Mouse (Mus musculus) liver, embryonic 14.5 days (tissue): ENCODE measurements at regions not wholly inside any gene's neighbourhood (a gene's known extent, or its start where the extent isn't known, plus 50 kb on each side); places are given as distances from the start of the nearest gene placed in this dataset.

ENCODE experiments used
- ATAC-seq: fragments of 200-750 bp; cut with Nextera tagmentation; 2 replicates; pipeline ENCODE4 v1.8.0; 2017; ENCODE audit warnings: moderate number of reproducible peaks, mild to moderate bottlenecking, moderate library complexity; ENCODE audit not compliant: insufficient read depth
- DNase-seq, 3 experiments: peaks; one replicate each; pipeline ENCODE4 v3.0.0-alpha.2; 2012 to 2013; ENCODE audit warnings: low read depth in 3 of 3, low spot score in 3 of 3
- H3K27ac ChIP-seq: fragments of 300-500 bp; sonication (generic); 2 replicates; pipeline ENCODE4 v1.5.1; 2014; ENCODE audit warnings: moderate library complexity, mild to moderate bottlenecking, control low read depth, inconsistent platforms
- H3K27me3 ChIP-seq: fragments of 300-500 bp; sonication (generic); 2 replicates; pipeline ENCODE4 v1.6.1; 2014; ENCODE audit warnings: mild to moderate bottlenecking, low read length, moderate library complexity; ENCODE audit not compliant: control insufficient read depth, insufficient read depth
- H3K36me3 ChIP-seq: fragments of 300-500 bp; sonication (generic); replicated peaks from 2 replicates; pipeline ENCODE4 v1.6.1; 2014; ENCODE audit warnings: low read depth; ENCODE audit not compliant: control insufficient read depth, insufficient read depth
- H3K4me1 ChIP-seq, 2 experiments: fragments of 200-500 bp in 1 of 2; fragments of 300-500 bp in 1 of 2; sonication (generic) in 1 of 2; replicated peaks; 2 replicates each; pipeline ENCODE4 v1.6.1; 2012 to 2014; ENCODE audit warnings: antibody characterized with exemption in 1 of 2, inconsistent platforms in 1 of 2, low read length in 1 of 2; ENCODE audit not compliant: control insufficient read depth in 2 of 2, insufficient read depth in 2 of 2
- H3K4me2 ChIP-seq: fragments of 300-500 bp; sonication (generic); 2 replicates; pipeline ENCODE4 v1.6.1; 2014; ENCODE audit warnings: low read depth, mild to moderate bottlenecking, control low read depth, moderate library complexity
- H3K4me3 ChIP-seq, 2 experiments: fragments of 200-500 bp in 1 of 2; fragments of 300-500 bp in 1 of 2; sonication (generic) in 1 of 2; 2 replicates each; pipeline ENCODE4 v1.5.1; 2012 to 2014; ENCODE audit warnings: low read depth in 2 of 2, low read length in 2 of 2, mild to moderate bottlenecking in 2 of 2, control low read depth in 1 of 2, inconsistent platforms in 1 of 2, moderate library complexity in 1 of 2; ENCODE audit not compliant: insufficient read depth in 1 of 2
- H3K9ac ChIP-seq: fragments of 300-500 bp; sonication (generic); replicated peaks from 2 replicates; pipeline ENCODE4 v1.6.1; 2014; ENCODE audit warnings: mild to moderate bottlenecking, control low read depth, moderate library complexity
- H3K9me3 ChIP-seq: fragments of 300-500 bp; sonication (generic); 2 replicates; pipeline ENCODE4 v1.6.1; 2016; ENCODE audit warnings: low read length, mixed read lengths; ENCODE audit not compliant: control insufficient read depth
- CTCF ChIP-seq: IDR thresholded peaks from 2 replicates; pipeline ENCODE4 v1.5.1; 2016; ENCODE audit warnings: antibody characterized with exemption, low read depth, control low read depth
- EP300 ChIP-seq: IDR thresholded peaks from 2 replicates; pipeline ENCODE4 v1.6.1; 2016; ENCODE audit warnings: antibody characterized with exemption, low read depth
- WGBS: fragments of 180-500 bp; shearing (Covaris S2); extraction: QIAGEN DNeasy Blood & Tissue Kit; methylation state at CpG from one replicate; pipeline ENCODE4 v1.1.7; 2014; ENCODE audit not compliant: insufficient replicate concordance; 5-methylcytosine and 5-hydroxymethylcytosine counted together

GRCm38 (mm10) chr1:119344046-119344445, 78.0 kb downstream of the Inhbb start:
- ATAC-seq, result no peak
- DNase-seq, result no peak
- WGBS, result 47% methylated on average over 4 of the region's 4 CpGs
- H3K4me1 ChIP-seq, result no peaks in the 10 kb centered on the region
- H3K9me3 ChIP-seq, result no peaks in the 10 kb centered on the region
- no peaks in the 10 kb centered on the region for H3K27me3 ChIP-seq
- TF ChIP-seq CTCF (no peak), EP300 (no peak)
- no peaks in the 10 kb centered on the region for H3K36me3 ChIP-seq
- H3K9ac ChIP-seq, result no peak overlapping the region
- H3K27ac ChIP-seq, result no peak overlapping the region
- no peak overlapping the region for H3K4me2 ChIP-seq
- H3K4me3 ChIP-seq, result no peak overlapping the region

GRCm38 (mm10) chr1:119335171-119335570, 86.9 kb downstream of the Inhbb start:
- no peaks in the 10 kb centered on the region for H3K4me1 ChIP-seq
- H3K9me3 ChIP-seq, result no peaks in the 10 kb centered on the region
- WGBS, result 27% methylated on average over 13 of the region's 13 CpGs

DNA sequence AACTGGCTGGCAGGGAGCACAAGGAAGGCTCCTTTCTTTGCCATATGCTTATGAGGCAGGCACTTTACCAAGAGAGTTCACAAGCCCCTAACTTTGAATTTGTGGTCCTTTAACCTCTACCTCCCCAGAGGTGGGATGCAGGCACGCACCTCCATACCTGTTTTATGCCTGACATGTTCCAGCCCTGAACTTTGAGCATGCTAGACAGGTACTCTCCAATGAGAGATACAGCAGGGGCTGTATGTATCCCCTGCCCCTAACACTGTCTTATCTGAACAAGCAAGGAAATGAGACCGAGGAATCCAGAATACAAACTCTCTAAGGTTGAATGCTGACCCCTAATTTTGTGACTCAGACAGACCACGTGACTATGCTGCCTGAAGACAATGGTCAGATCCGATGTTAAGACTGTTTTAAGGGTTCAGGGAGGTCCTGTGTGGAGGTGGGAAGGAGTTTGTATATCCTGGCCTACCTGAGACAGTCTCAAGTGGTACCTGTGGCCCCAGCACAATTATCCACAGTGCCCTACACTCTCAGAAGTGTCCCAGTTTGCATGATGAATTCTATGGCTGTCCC, 91.2 kb downstream of the Inhbb start:
- no peak overlapping the region for H3K9ac ChIP-seq
- H3K36me3 ChIP-seq, result no peaks in the 10 kb centered on the region
- H3K4me1 ChIP-seq, result no peaks in the 10 kb centered on the region
- no peak overlapping the region for H3K27ac ChIP-seq
- no peak for ATAC-seq
- no peak for TF ChIP-seq CTCF
- TF ChIP-seq EP300, result no peak
- no peak overlapping the region for H3K4me3 ChIP-seq
- WGBS, result 50% methylated on average over 4 of the region's 4 CpGs
- DNase-seq, result no peak
- no peak overlapping the region for H3K4me2 ChIP-seq
- no peaks in the 10 kb centered on the region for H3K27me3 ChIP-seq
- H3K9me3 ChIP-seq, result no peaks in the 10 kb centered on the region

More at GRCm38 (mm10) chr1:119335171-119335570, 86.9 kb downstream of the Inhbb start:
- ATAC-seq, result no peak
- H3K4me3 ChIP-seq, result no peak overlapping the region
- DNase-seq, result no peak
- no peaks in the 10 kb centered on the region for H3K36me3 ChIP-seq
- H3K4me2 ChIP-seq, result no peak overlapping the region
- H3K27ac ChIP-seq, result no peak overlapping the region
- no peaks in the 10 kb centered on the region for H3K27me3 ChIP-seq
- TF ChIP-seq CTCF (no peak), EP300 (no peak)
- no peak overlapping the region for H3K9ac ChIP-seq

GRCm38 (mm10) chr1:119329693-119330434, 92.2 kb downstream of the Inhbb start:
- no peak overlapping the region for H3K4me2 ChIP-seq
- ATAC-seq (no peak), DNase-seq (no peak)
- H3K27me3 ChIP-seq, result no peaks in the 10 kb centered on the region
- no peak overlapping the region for H3K4me3 ChIP-seq
- no peaks in the 10 kb centered on the region for H3K36me3 ChIP-seq
- H3K9ac ChIP-seq, result no peak overlapping the region
- WGBS, result 35% methylated on average over 7 of the region's 7 CpGs
- no peak overlapping the region for H3K27ac ChIP-seq
- TF ChIP-seq EP300 (no peak), CTCF (no peak)
- no peaks in the 10 kb centered on the region for H3K4me1 ChIP-seq
- no peaks in the 10 kb centered on the region for H3K9me3 ChIP-seq

- H3K27me3 ChIP-seq, result no peaks in the 10 kb centered on the region
- no peak overlapping the region for H3K4me3 ChIP-seq
- H3K9ac ChIP-seq, result no peak overlapping the region
- H3K9me3 ChIP-seq, result no peaks in the 10 kb centered on the region
- H3K27ac ChIP-seq, result no peak overlapping the region
- H3K4me1 ChIP-seq, result no peaks in the 10 kb centered on the region
- no peaks in the 10 kb centered on the region for H3K36me3 ChIP-seq
- ATAC-seq (no peak), DNase-seq (no peak)
- 24% methylated on average over 15 of the region's 15 CpGs for WGBS
- H3K4me2 ChIP-seq, result no peak overlapping the region
- TF ChIP-seq EP300, result no peak
- no peak for TF ChIP-seq CTCF
These were observed 92.9 kb downstream of the Inhbb start for GRCm38 (mm10) chr1:119328921-119329692.
